ENCODE assay signal across 25 mouse cellular contexts in the genomic region with DNA sequence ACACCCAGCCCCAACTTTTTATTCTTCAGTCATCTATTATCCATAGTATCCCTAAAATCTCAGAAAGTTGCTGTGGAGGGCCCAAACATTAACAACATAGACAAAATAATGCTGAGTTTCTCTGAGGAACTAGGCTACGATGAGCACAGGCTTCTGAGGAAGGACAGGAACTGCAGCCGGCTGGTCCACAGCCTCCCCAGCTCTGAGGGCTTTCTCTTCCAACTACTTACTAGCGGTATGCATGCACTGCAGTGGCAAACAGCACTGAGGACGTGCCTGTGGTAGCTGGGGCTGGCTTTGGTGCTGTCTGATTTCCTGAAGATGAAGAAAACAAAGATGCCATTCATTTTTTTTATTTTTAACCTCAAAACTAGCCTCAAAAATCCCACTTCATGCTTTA. TPM values are rescaled to one million over a fixed set of nuclear protein-coding genes. Genes with fewer than 3 reads are reported as not detected.
DNase-seq lines count a peak whose midpoint lies in the region; ATAC-seq and TF ChIP-seq lines count a peak whose summit lies in the region.
"Had no signal": no experiment of that assay in that cellular context is flagged by ENCODE, and none has a peak within 500 bp of the region (broad histone marks: within the 10 kb centered on the region; RNA-seq: fewer than 3 reads in every experiment).

No protein-coding gene starts in this region.

- H3K4me3 ChIP-seq in heart, embryonic 12.5 days, result no peak overlapping the region
- H3K4me3 ChIP-seq in spleen, adult 2 months (ENCODE audit: extremely low read depth, insufficient read depth, insufficient read length), result no peak overlapping the region
- H3K4me3 ChIP-seq: embryonic facial prominence, embryonic 13.5 days; embryonic facial prominence, embryonic 15.5 days; erythroblast, embryonic 14.5 days; forebrain, embryonic 10.5 days; forebrain, embryonic 12.5 days had no signal

- no peak overlapping the region for H3K27ac ChIP-seq in heart, embryonic 12.5 days (ENCODE audit: poor library complexity, severe bottlenecking)
- H3K27ac ChIP-seq in spleen, adult 2 months (ENCODE audit: insufficient read depth, low read length), result peak overlapping the region; percentile 60
- H3K27ac ChIP-seq: embryonic facial prominence, embryonic 13.5 days; embryonic facial prominence, embryonic 15.5 days; forebrain, embryonic 10.5 days; forebrain, embryonic 12.5 days had no signal

- peak; percentile 59 for DNase-seq in heart, adult 11 months
- peak in 1 of 2 experiments; percentile 38 for DNase-seq in spleen, adult 2 months (ENCODE audit: low read depth in 1 of 2, low spot score in 2 of 2)
- no peak for DNase-seq in spleen, postnatal 4 days (ENCODE audit: low spot score in 2 of 2)
- DNase-seq in B cell, adult 2 months, result peak; percentile 36 to 37
- DNase-seq in splenic B cell, adult 2 months (ENCODE audit: low read depth, low spot score), result peak; percentile 59
- DNase-seq in gastrocnemius, adult 8-10 months (ENCODE audit: low spot score in 2 of 2), result no peak
- DNase-seq: adrenal gland, adult 8-10 months; adrenal gland, postnatal 14 days; adrenal gland, postnatal 36 days; cerebellum, adult 11 months; cerebellum, adult 18-20 months; cerebellum, adult 8-10 months; cerebellum, adult 9-11 months; cerebellum, postnatal 14 days; cerebellum, postnatal 36 days; embryo, embryonic 11 days had no signal

- no peak for ATAC-seq in heart, embryonic 12.5 days (ENCODE audit: insufficient number of reproducible peaks, low FRiP score)
- ATAC-seq: activated CD4-positive, CD25-positive, alpha-beta regulatory T cell, adult 4 months; forebrain, embryonic 14.5 days; forebrain, embryonic 16.5 days had no signal

- no peaks in the 10 kb centered on the region for H3K27me3 ChIP-seq in heart, embryonic 12.5 days (replicated peaks)
- H3K27me3 ChIP-seq in spleen, adult 2 months (ENCODE audit: control insufficient read depth, insufficient read depth, low read length), result no peaks in the 10 kb centered on the region
- H3K27me3 ChIP-seq in splenic B cell, adult 2 months (ENCODE audit: control insufficient read depth, insufficient read depth, low read length, poor library complexity, severe bottlenecking), result no peaks in the 10 kb centered on the region
- H3K27me3 ChIP-seq: embryonic facial prominence, embryonic 13.5 days; embryonic facial prominence, embryonic 15.5 days; forebrain, embryonic 12.5 days had no signal

- H3K9me3 ChIP-seq in heart, embryonic 12.5 days (replicated peaks), result no peaks in the 10 kb centered on the region
- H3K9me3 ChIP-seq: embryonic facial prominence, embryonic 13.5 days; embryonic facial prominence, embryonic 15.5 days; forebrain, embryonic 10.5 days; forebrain, embryonic 12.5 days had no signal

- peaks cover 36% of the 10 kb centered on the region for H3K36me3 ChIP-seq in heart, embryonic 12.5 days
- peaks cover 22% of the 10 kb centered on the region for H3K36me3 ChIP-seq in spleen, adult 2 months (ENCODE audit: control insufficient read depth, insufficient read depth, low read length)
- peaks cover 12% of the 10 kb centered on the region for H3K36me3 ChIP-seq in splenic B cell, adult 2 months (ENCODE audit: control insufficient read depth, insufficient read depth, low read length, poor library complexity, severe bottlenecking)

- 0 out of 2 replicates have a peak, but pooled peaks cover 3% of the 10 kb centered on the region for H3K4me1 ChIP-seq in heart, embryonic 12.5 days (replicated peaks)
- peaks cover 2% of the 10 kb centered on the region; the same call in 1 of the 2 replicates for H3K4me1 ChIP-seq in spleen, adult 2 months (ENCODE audit: control insufficient read depth, insufficient read depth, insufficient read length)
- H3K4me1 ChIP-seq: embryonic facial prominence, embryonic 13.5 days; embryonic facial prominence, embryonic 15.5 days; forebrain, embryonic 10.5 days; forebrain, embryonic 12.5 days had no signal

- no peak overlapping the region for H3K9ac ChIP-seq in heart, embryonic 12.5 days
- H3K9ac ChIP-seq: embryonic facial prominence, embryonic 13.5 days; embryonic facial prominence, embryonic 15.5 days; forebrain, embryonic 12.5 days had no signal

- no peak for TF ChIP-seq CTCF in spleen, adult 2 months (IDR thresholded peaks at IDR 0.05; ENCODE audit: extremely low read depth, insufficient read depth, insufficient read length, insufficient replicate concordance)

- no peak for TF ChIP-seq POLR2A in spleen, adult 2 months (IDR thresholded peaks at IDR 0.05; ENCODE audit: low read depth, low read length)

- H3K4me2 ChIP-seq in heart, embryonic 12.5 days, result no peak overlapping the region
- H3K4me2 ChIP-seq: embryonic facial prominence, embryonic 13.5 days; embryonic facial prominence, embryonic 15.5 days; forebrain, embryonic 12.5 days had no signal

- 68% methylated on average over 4 of the region's 4 CpGs for WGBS in heart, embryonic 12.5 days
- WGBS in spleen, adult 2 months, result 36% methylated on average over 4 of the region's 4 CpGs

RNA-seq across cellular contexts. Expression of gene Fkbp15, which starts 14.5 kb away (rescaled TPM):
- polyA plus RNA-seq in heart, embryonic 12.5 days (2016; fragmentation: Nextera tagmentation; extraction: Ambion mirVana), result 18.2 and 19.6 TPM in 2 replicates
- polyA plus RNA-seq in spleen, adult 2 months (2012; rRNA removed), result 32.2 TPM in 2 replicates
- total RNA-seq in gastrocnemius, adult 8-10 months (2022), result 10 to 100 TPM; 10.0 to 12.0 (median 10.8) TPM

RNA-seq across cellular contexts. Expression of gene Slc31a1, which starts 14.7 kb away (rescaled TPM):
- 50.5 and 52.0 TPM in 2 replicates for polyA plus RNA-seq in heart, embryonic 12.5 days (2016; fragmentation: Nextera tagmentation; extraction: Ambion mirVana)
- 5.0 and 5.4 TPM in 2 replicates for polyA plus RNA-seq in spleen, adult 2 months (2012; rRNA removed)
- 1 to 10 TPM; 7.6 to 9.7 (median 8.5) TPM for total RNA-seq in gastrocnemius, adult 8-10 months (2022)

Comparison
In these comparisons a context has a peak if more than half of its experiments do, and no peak if none do; other contexts are left out.
1. DNase-seq: peak in heart, adult 11 months (single experiment), B cell, adult 2 months (2 of 2) and splenic B cell, adult 2 months (single experiment); none in spleen, postnatal 4 days (0 of 2) and gastrocnemius, adult 8-10 months (0 of 2).